Mouse (Mus musculus) urinary bladder, adult 2 months (tissue): ENCODE results near the gene Smim20. TPM values are rescaled to one million over a fixed set of nuclear protein-coding genes. Genes with fewer than 3 reads are reported as not detected.
A peak's percentile ranks its signal among the peaks of the same experiment; 100 is the strongest.

Experiments used
- DNase-seq: peaks from one replicate; pipeline ENCODE4 v3.0.0; 2022; ENCODE audit warnings: low spot score
- polyA plus RNA-seq: library from polyadenylated mRNA; depleted of rRNA; stranded (reverse); fragments of >200 nt; gene quantifications from 2 replicates; pipeline ENCODE4 v1.2.3, GENCODE M21; 2012; rRNA removed

Gene Smim20
- 70.4 and 82.8 TPM in 2 replicates for polyA plus RNA-seq

DNA sequence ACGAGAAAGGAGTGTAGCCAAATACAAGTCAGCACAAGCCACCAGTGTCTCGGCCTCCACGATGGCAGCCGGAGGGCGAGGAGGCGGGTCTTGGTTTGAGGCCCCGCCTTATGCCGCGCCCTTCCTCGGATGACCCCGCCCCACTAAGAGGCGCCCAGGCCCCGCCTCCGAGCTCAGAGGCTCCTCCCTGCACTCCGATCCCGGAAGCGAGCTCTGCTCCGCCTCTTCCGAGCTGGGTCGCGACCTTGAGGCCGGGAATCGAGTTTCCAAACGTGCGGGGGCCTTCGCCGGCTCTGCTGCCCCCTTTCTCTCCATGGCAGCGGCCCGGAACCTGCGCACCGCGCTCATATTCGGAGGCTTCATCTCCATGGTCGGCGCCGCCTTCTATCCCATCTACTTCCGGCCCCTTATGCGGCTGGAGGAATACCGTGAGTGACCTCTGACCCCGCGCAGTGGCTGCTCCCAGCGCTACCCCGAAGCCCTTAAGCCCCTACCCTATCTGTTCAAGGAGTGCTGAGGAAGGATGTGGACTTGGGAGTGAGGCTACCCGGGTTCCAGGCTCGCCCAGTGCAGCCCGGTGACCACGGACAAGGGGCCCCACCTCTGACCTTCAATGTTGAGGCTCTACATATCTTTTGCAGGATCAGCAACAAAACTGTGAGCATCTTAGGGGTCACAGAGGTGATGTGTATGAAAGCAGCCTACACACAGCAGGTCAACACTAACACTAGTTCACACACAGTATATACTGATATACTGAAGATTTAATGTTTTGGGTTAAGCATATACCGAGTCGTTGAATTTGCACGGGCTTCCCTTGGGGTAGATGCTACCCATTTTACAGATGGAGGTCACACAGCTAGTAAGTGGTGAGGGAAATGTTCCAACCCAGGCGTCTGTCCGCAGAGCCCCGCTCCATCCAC is at the start of gene Smim20:
Smim20 (plus strand) TSS at position 153 of the 923 bp plus-strand sequence.
- DNase-seq, result peak; percentile 67

DNA sequence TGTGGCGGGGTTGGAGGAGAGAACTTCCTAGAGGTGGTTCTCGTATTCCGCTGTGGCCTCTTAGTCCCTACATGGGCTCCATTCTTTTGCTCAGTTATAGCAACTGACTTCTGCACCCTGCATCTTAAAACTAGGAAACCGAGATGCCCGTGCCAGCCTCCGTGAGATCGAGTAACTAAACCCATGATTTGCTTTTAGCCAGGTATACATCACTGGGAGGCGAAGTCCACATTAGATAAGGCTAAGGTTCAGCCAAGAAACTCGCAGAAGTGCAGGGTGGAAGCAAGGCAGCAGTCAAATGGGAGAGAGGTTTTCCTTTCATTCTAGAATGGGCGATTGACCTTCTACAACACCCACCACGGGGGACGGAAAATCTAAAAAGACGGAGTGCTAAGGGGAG is 41.4 kb upstream of the Smim20 start:
- no peak for DNase-seq

DNA sequence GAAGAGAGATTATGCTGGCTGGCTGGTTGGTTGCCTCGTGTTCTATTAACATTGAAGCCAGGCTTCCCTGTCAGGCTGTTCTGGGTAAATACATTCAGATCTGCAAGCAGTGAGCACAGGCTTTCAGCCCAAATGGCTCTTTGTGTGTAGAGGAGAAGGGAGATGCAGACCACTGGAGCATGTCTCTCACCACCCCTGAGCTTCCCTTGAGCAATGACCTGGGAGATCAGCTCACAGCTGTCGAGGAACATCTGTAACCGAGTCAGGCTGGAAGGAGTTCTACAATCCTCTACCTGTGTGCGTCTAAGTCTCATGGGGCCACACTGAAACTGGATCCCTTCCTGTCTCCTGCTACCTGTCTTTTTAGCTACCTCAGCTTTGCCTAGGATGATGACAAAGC is 36.3 kb upstream of the Smim20 start:
- no peak for DNase-seq

DNA sequence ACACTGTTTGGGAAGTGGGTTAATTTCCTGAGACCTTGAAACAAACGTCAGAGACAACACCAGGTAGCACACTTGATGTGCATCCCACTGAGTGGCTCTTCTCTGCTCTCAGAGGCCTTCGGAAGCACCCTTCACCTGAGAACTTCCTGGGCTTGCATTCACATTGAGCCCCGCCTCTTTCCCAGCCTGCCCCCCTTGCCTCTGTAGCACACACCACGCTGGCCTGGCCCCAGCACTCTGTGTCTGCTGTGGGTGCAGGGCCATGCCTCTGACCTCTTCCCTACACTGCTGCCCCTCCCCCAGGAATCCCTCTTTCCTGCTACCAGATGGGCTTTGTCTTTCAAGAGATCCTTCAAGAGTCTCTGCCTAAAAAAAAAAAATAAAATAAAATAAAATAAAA is 31.3 kb upstream of the Smim20 start:
- DNase-seq, result no peak

DNA sequence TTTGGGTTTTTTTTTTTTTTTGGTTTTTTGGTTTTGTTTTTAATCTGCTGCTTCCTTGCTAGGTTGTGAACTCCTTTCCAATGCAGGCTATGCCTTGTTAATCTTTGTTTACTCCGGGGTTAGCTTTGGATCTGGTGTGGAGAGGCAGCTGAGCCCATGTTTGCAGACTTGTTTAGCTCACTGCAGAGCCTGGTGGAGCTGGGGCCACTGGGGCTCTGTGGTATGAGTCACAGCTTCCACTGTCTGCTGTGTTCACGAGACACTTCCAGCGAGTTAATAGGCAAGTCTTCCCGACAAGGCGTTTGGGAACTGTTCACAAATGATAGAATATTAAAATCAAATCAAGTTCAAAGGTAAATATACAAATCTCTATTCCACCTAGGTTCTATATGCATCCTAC is 30.7 kb upstream of the Smim20 start:
- no peak for DNase-seq

DNA sequence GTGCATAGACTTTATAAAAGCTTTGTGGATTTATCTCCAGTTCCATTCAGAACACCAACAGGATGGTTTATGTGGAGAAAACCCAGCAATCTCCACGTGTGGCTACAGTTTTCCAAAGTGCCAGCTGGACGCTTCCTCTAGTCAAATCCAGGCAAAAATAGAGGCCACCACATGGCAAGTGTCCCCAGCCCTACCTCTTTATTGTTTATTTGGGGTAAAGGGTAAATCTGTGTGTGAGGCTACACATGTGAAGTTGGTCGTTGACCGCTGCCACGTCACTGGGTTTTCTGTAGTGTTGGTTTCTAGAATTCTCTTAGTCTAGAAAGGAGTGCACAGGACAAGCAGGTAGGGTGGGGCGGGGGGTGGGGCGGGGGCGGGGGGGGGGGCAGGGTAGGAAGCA is 30.1 kb upstream of the Smim20 start:
- DNase-seq, result no peak

DNA sequence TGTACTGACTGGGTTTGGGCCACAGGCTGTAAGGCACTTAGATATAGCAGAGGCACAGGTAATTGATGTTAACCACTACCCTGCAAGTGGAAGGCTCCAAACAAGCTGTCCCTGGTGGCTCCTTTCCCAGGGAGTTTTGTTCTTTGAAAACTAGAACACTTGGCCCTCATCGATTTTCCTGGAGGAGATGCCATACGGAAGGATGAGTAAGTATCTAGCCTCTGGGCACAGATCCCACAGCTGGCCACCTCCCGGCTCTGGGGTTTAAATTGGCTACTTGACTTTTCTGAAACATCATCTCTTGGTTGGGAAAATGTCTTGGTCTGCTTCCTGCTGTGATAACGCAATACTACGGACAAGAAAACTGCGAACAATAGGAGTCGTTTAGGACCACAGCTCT is 28.1 kb upstream of the Smim20 start:
- DNase-seq, result no peak

DNA sequence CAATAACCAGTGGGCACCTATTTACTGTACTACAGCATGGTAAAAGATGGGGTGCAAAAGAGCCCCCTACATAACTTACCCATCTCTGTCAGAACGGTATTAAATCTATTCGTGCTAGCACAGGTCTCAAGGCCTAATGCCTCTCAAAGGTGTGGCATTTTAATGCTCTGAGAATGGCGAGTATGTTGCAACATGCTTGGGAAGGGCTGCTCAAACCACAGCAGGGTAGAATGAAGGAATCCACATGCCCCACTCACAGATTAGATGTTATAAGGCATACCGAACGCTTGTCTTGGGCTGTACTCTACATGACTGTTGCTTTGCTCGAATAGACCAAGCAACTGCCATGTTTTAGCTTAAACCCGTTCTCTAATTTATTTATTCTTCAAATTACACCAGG is 27.7 kb upstream of the Smim20 start:
- DNase-seq, result no peak

DNA sequence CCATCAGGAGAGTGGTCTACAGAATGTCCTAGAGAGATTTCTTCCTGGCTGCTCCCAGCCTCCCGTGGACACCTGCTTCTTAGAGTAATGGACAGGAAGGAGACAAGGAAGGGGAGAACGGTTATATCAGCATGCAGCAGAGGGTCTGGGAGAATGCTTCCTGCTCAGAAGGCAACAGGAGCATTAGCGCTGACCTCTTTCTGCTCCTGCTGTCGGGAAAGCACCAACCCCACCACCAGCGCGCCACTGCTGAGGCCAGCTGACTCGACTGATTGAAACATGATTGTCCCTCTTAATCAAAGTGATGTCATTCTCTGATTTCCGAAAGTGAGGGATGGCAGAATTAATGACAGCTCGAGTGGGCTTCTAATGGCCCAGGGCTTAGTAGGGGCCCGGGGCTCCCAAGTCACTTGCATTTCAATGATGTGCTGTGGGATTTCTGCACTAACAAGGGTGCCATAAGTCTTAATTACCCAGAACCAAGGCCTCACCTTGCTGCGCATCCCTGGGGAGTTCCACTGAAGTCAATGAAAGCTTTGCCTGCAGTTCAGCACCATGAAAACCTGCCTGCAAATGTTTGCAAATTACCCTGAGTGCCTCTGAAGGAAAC is 26.9 kb upstream of the Smim20 start:
- no peak for DNase-seq

DNA sequence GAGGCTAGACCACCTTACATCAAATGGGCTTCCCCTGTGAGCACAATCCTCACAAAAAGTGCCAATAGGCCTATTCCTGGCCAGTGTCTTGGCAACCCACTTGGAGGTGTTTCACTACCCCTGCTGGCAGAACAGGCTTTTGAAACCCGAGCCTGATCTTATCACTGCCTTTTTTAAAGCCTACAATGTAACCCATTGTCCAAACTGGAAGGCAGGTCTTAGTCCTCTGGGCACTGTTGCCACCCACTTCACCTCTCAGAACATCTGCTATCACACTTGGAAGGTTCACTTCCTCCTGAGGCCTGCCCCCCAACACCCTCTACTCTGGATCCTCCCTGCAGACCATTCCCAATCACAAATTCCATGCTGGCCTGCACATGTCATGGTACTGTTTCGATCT is 25.8 kb upstream of the Smim20 start:
- DNase-seq, result no peak

DNA sequence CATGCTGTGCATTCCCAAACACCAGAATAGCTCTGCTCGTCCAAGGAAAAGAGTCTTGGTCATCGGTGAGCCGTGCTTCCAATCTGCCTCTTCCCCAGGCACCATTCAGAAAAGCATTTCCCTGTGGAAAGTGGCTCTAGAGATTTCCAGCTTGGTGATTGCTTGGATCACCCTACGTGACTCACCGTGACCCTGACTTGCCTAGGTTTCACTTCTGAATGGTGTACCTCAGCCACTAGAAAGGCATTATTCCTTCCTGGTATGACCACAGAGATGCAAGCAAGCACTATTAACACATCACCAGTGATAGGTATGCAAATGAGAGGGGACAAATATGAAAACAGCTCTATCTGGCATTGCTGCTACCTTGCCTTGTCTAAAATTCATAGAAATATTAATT is 24.9 kb upstream of the Smim20 start:
- DNase-seq, result no peak

GRCm38 (mm10) chr5:53242865-53243499 is 23.9 kb upstream of the Smim20 start:
- DNase-seq, result no peak

DNA sequence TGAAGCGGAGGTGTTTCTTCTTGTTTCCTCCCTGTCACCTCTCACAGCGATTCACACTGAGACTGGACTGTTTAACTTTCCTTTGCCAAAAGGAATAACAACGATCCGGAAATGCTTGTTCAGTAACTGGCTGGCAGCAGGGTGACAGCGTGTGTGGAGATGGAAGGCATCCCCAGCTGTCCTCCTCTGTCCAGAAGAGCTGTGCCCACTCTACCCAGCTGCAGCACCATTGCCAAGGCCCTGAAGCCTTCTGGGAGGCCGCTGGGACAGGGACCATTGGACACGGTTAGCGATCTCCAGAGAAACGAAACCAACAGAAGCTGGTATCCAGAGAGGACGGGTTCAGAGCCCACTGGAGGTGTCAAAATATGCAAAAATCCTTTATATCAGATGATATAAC is 22.9 kb upstream of the Smim20 start:
- DNase-seq, result no peak

- no peak for DNase-seq
These were observed 18.4 kb upstream of the Smim20 start for GRCm38 (mm10) chr5:53248499-53248898.

DNA sequence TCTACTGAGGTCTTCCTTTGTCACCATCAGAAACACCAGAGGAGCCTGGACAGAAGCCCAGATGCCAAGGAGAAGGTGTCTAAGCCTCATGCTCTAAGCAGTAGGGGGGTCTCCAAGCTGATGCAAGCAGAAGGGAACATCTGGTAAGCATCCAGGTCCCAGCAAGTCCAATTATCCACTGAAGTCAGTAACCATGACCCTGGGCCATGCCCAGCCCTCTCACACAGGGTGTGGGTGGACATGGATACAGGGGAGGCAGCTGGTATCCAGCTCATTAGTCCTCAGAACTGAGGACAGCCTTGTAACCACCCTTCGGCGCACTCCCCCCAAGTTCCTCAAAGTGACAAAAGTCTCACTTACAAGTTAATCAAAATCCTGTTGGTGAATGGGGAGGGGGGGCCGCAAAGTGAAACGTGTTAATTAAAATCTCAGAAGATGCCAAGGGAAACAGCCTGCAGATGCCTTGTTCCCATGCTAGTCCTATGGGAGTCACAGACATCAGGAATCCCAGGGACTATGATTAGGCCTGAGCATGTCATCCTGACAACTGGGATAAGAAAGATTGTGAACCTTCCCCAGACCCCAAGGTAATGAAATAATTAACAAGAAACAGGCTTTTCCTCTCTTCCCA is 17.3 kb upstream of the Smim20 start:
- no peak for DNase-seq

- no peak for DNase-seq
These were observed 12.7 kb upstream of the Smim20 start for GRCm38 (mm10) chr5:53254154-53254553.

DNA sequence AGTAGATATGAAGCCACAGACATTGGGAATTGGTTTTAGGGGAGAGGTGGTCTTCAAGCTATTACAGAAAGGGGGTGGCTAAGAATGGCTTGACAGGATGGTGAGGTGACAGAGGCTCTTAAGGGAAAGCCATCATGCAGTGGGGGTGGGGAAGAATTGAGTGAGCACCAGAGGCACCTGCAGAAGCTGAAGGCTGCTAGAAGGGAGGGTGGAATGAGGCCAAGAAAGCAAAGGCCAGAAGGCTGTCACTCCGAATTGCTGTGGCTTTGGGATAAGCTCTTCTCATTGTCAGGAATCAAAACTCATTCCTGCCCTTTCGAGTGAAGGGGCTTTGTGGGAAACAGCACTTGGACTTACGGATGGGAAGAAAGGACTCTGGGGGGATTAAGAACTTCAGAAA is 12.1 kb upstream of the Smim20 start:
- DNase-seq, result no peak

DNA sequence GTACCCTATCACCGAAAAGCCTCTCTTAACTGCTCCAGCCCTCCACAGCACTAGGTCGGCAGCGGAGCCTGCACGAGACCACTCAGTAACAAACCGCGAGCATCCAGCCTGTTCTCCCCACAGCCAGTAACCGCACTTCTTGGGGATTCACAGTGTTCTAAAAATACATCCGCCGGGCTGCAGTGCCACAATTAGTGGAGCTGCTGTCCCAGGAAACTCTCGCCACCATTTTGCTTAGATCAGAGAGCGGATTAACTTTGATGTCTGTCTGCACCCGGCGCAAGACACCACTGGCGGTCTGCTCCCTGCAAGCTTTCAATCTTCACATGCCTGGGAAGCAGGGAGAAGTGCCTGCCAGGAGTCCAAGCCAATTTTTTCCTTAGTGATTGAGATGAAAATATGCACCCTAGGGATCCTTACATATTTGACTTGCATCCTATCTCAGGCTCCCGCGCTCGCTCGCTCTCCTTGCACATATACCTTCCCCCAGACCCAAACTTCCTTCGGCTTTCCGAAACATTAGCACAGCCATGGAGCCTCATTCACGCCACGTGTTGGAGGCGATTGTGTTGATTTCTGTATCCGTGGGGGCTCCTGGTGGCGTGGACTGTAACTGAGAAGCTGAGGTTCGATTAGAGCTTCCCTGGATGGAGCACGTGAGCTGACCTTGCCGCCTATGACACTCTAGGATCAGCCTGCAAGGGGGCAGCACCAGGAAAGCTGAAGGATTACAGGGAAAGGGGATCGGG is 8.7 kb upstream of the Smim20 start:
- DNase-seq, result no peak

GRCm38 (mm10) chr5:53259894-53260293 is 7.0 kb upstream of the Smim20 start:
- no peak for DNase-seq

- DNase-seq, result no peak
These were observed 4.9 kb upstream of the Smim20 start for GRCm38 (mm10) chr5:53261999-53262398.

DNA sequence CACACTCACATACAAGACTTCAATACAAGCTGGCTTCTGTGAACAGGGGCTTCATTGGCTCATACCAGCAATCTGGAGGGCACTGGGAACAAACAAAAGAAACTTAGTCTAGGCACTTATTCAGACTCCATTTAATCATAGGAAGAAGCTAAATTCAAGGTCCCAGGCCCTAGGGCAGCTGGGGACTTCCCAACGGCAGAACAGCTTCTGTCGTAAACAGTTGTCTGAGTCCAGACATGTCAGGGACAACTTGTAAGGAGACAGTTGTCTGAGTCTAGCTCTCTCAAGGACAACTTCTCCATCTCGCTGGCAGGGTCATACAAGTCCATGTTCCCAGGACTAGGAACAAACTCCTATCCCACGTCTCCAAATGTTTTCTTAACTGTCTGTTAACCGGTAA is 2.8 kb upstream of the Smim20 start:
- no peak for DNase-seq

GRCm38 (mm10) chr5:53265740-53266139 is 1.1 kb upstream of the Smim20 start:
- DNase-seq, result no peak
